Mouse (Mus musculus) stomach, embryonic 15.5 days (tissue): ENCODE results near the gene Vma21. TPM values are rescaled to one million over a fixed set of nuclear protein-coding genes. Genes with fewer than 3 reads are reported as not detected.

Experiments
- polyA plus RNA-seq: library from polyadenylated mRNA; unstranded; fragments of >200 nt; fragmentation: Nextera tagmentation; extraction: Ambion mirVana; gene quantifications from 2 replicates; pipeline ENCODE4 v1.2.1, GENCODE M21; 2015

Vma21 gene
- polyA plus RNA-seq, 1 experiment from 2014 or later = 45.3 TPM

Other genes with a start within 250 kb of the Vma21 start
- gene Gpr50, start 152.3 kb upstream of the Vma21 start, polyA plus RNA-seq = 1.4 and 2.8 TPM in 2 replicates
- 0.08 and 0.10 TPM in 2 replicates for gene Gm1141, start 105.1 kb downstream of the Vma21 start, polyA plus RNA-seq
- 9.8 TPM in 2 replicates for gene Prrg3, start 146.7 kb downstream of the Vma21 start, polyA plus RNA-seq
- 0.15 and 0.17 TPM in 2 replicates for gene Fate1, start 157.1 kb downstream of the Vma21 start, polyA plus RNA-seq
- gene Cnga2, start 175.9 kb downstream of the Vma21 start, polyA plus RNA-seq = 0.05 and 0.06 TPM in 2 replicates